Mouse (Mus musculus) heart, adult 18-20 months (tissue): ENCODE measurements at regions not wholly inside any gene's neighbourhood (a gene's known extent, or its start where the extent isn't known, plus 50 kb on each side); places are given as distances from the start of the nearest gene placed in this dataset.

Experiments used
- DNase-seq, 2 experiments: peaks; one replicate each; pipeline ENCODE4 v3.0.0; 2021 to 2022; ENCODE audit warnings: mixed read lengths in 1 of 2

- no peak for DNase-seq
Measured at GRCm38 (mm10) chr4:89396020-89396419, 85.2 kb upstream of the Cdkn2b start.

GRCm38 (mm10) chr4:89395336-89395735 lies 84.5 kb upstream of the Cdkn2b start:
- DNase-seq: no peak

GRCm38 (mm10) chr4:89393251-89393711 lies 82.4 kb upstream of the Cdkn2b start:
- DNase-seq: peak; percentile 50 to 59

- no peak for DNase-seq
Measured at GRCm38 (mm10) chr4:89392791-89393190, 82.0 kb upstream of the Cdkn2b start.

- DNase-seq: no peak
Measured at GRCm38 (mm10) chr4:89391463-89392308, 80.8 kb upstream of the Cdkn2b start.

GRCm38 (mm10) chr4:89383548-89383947 lies 72.7 kb upstream of the Cdkn2b start:
- DNase-seq: no peak

- no peak for DNase-seq
Measured at GRCm38 (mm10) chr4:89382434-89382976, 71.7 kb upstream of the Cdkn2b start.

- DNase-seq: no peak
Measured at GRCm38 (mm10) chr4:89381763-89382162, 70.9 kb upstream of the Cdkn2b start.

GRCm38 (mm10) chr4:89381077-89381476 lies 70.2 kb upstream of the Cdkn2b start:
- DNase-seq: no peak

GRCm38 (mm10) chr4:89380330-89380945 lies 69.6 kb upstream of the Cdkn2b start:
- no peak for DNase-seq

- no peak for DNase-seq
Measured at GRCm38 (mm10) chr4:89379622-89380329, 68.9 kb upstream of the Cdkn2b start.

- no peak for DNase-seq
Measured at GRCm38 (mm10) chr4:89372631-89373030, 61.8 kb upstream of the Cdkn2b start.

GRCm38 (mm10) chr4:89368850-89369524 lies 58.1 kb upstream of the Cdkn2b start:
- DNase-seq: no peak

GRCm38 (mm10) chr4:89366581-89367141 lies 55.8 kb upstream of the Cdkn2b start:
- DNase-seq: no peak

GRCm38 (mm10) chr4:89365875-89366274 lies 55.0 kb upstream of the Cdkn2b start:
- no peak for DNase-seq

GRCm38 (mm10) chr4:89363150-89363683 lies 52.4 kb upstream of the Cdkn2b start:
- DNase-seq: no peak

- no peak for DNase-seq
Measured at GRCm38 (mm10) chr4:89362650-89363049, 51.8 kb upstream of the Cdkn2b start.

GRCm38 (mm10) chr4:89361316-89361715 lies 50.5 kb upstream of the Cdkn2b start:
- DNase-seq: no peak
